Mouse (Mus musculus) 3T3-L1 (cell line): Measurements from ENCODE around the gene Tcf20.
"Not testable (repeated sequence)": the region's sequence is repeated elsewhere in the genome, so short reads cannot be mapped to it uniquely, and the experiment has no call there.

Source experiments
- DNase-seq: peaks from one replicate; pipeline ENCODE4 v3.0.0-alpha.2; 2015; ENCODE audit warnings: low read depth, low spot score

Gene Tcf20

GRCm38 (mm10) chr15:82815296-82815695 lies 172.4 kb downstream of the Tcf20 start:
- DNase-seq, result no peak

GRCm38 (mm10) chr15:82814806-82815205 lies 172.9 kb downstream of the Tcf20 start:
- peak; percentile 71 for DNase-seq

- no peak for DNase-seq
Measured at GRCm38 (mm10) chr15:82814321-82814720, 173.4 kb downstream of the Tcf20 start.

- no peak for DNase-seq
Measured at GRCm38 (mm10) chr15:82810556-82810955, 177.1 kb downstream of the Tcf20 start.

- DNase-seq, result no peak
Measured at GRCm38 (mm10) chr15:82809511-82809910, 178.2 kb downstream of the Tcf20 start.

GRCm38 (mm10) chr15:82806969-82807763 lies 180.5 kb downstream of the Tcf20 start:
- no peak for DNase-seq

GRCm38 (mm10) chr15:82804708-82805639 lies 182.7 kb downstream of the Tcf20 start:
- peak; percentile 88 for DNase-seq

- no peak for DNase-seq
Measured at GRCm38 (mm10) chr15:82795936-82796440, 191.7 kb downstream of the Tcf20 start.

GRCm38 (mm10) chr15:82794277-82794676 lies 193.4 kb downstream of the Tcf20 start, which contains the start of gene Cyp2d26:
Gene Cyp2d26, minus strand, starts transcription at chr15:82794294.
- DNase-seq, result no peak

GRCm38 (mm10) chr15:82793868-82794267 lies 193.8 kb downstream of the Tcf20 start:
- no peak for DNase-seq

- DNase-seq, result no peak
Measured at GRCm38 (mm10) chr15:82793454-82793853, 194.2 kb downstream of the Tcf20 start.

- no peak for DNase-seq
Measured at GRCm38 (mm10) chr15:82792566-82792965, 195.1 kb downstream of the Tcf20 start.

- no peak for DNase-seq
Measured at GRCm38 (mm10) chr15:82784581-82784980, 203.1 kb downstream of the Tcf20 start.

- no peak for DNase-seq
Measured at GRCm38 (mm10) chr15:82783800-82784199, 203.9 kb downstream of the Tcf20 start.

- DNase-seq, result not testable (repeated sequence)
Measured at GRCm38 (mm10) chr15:82777856-82778255, 209.8 kb downstream of the Tcf20 start.

GRCm38 (mm10) chr15:82765943-82766342 lies 221.7 kb downstream of the Tcf20 start:
- DNase-seq, result no peak

GRCm38 (mm10) chr15:82764881-82765280 lies 222.8 kb downstream of the Tcf20 start:
- no peak for DNase-seq

GRCm38 (mm10) chr15:82763631-82764420 lies 223.8 kb downstream of the Tcf20 start, which contains the start of gene Cyp2d40:
Gene Cyp2d40, minus strand, starts transcription at chr15:82764183.
- no peak for DNase-seq
